Mouse (Mus musculus) heart, embryonic 15.5 days (tissue): ENCODE results near the gene Sat2. TPM values are rescaled to one million over a fixed set of nuclear protein-coding genes. Genes with fewer than 3 reads are reported as not detected.
"Not testable (repeated sequence)": the region's sequence is repeated elsewhere in the genome, so short reads cannot be mapped to it uniquely, and the experiment has no call there.

ENCODE experiments used
- ATAC-seq: fragments of 200-750 bp; cut with Nextera tagmentation; replicated peaks from 2 replicates; pipeline ENCODE4 v1.8.0; 2017; ENCODE audit warnings: low read depth, moderate TSS enrichment; ENCODE audit not compliant: insufficient number of reproducible peaks, insufficient read depth, low FRiP score
- H3K27ac ChIP-seq: fragments of 300-500 bp; sonication (generic); 2 replicates; pipeline ENCODE4 v1.5.1; 2015; ENCODE audit warnings: mild to moderate bottlenecking, inconsistent platforms
- H3K27me3 ChIP-seq: fragments of 300-500 bp; sonication (generic); 2 replicates; pipeline ENCODE4 v1.6.1; 2015; ENCODE audit warnings: inconsistent platforms
- H3K36me3 ChIP-seq: fragments of 300-500 bp; sonication (generic); 2 replicates; pipeline ENCODE4 v1.6.1; 2015; ENCODE audit warnings: mild to moderate bottlenecking, inconsistent platforms
- H3K4me1 ChIP-seq: fragments of 300-500 bp; sonication (generic); replicated peaks from 2 replicates; pipeline ENCODE4 v1.6.1; 2015; ENCODE audit warnings: inconsistent platforms
- H3K4me2 ChIP-seq: fragments of 300-500 bp; sonication (generic); 2 replicates; pipeline ENCODE4 v1.6.1; 2015; ENCODE audit warnings: inconsistent platforms, mild to moderate bottlenecking, moderate library complexity
- H3K4me3 ChIP-seq: fragments of 300-500 bp; sonication (generic); 2 replicates; pipeline ENCODE4 v1.5.1; 2015; ENCODE audit warnings: mild to moderate bottlenecking, inconsistent platforms
- H3K9ac ChIP-seq: fragments of 300-500 bp; sonication (generic); 2 replicates; pipeline ENCODE4 v1.6.1; 2015; ENCODE audit warnings: mild to moderate bottlenecking, inconsistent platforms
- H3K9me3 ChIP-seq: fragments of 300-500 bp; sonication (generic); replicated peaks from 2 replicates; pipeline ENCODE4 v1.6.1; 2016; ENCODE audit warnings: inconsistent platforms
- WGBS: fragments of 180-500 bp; shearing (Covaris S2); methylation state at CpG from one replicate; pipeline ENCODE4 v1.1.7; 2015; ENCODE audit warnings: mixed read lengths; 5-methylcytosine and 5-hydroxymethylcytosine counted together
- polyA plus RNA-seq: library from polyadenylated mRNA; unstranded; fragments of >200 nt; fragmentation: Nextera tagmentation; extraction: Ambion mirVana; gene quantifications from 2 replicates; pipeline ENCODE4 v1.2.1, GENCODE M21; 2015

The Sat2 gene
- polyA plus RNA-seq, 1 experiment from 2014 or later = 16.7 TPM

DNA sequence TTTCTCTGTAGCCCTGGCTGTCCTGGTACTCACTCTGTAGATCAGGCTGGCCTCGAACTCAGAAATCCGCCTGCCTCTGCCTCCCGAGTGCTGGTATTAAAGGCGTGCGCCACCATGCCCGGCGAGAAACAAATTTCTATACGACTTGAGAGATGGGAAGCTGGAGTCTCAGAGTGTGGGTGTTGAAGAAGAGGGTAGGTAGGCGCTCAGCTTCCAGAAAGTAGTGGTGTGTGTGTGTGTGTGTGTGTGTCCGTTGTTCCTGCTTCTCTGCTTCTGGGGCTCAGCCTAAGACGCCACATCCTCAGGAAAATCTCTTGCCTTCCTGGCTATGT lies 7.6 kb upstream of the Sat2 start:
- 0 out of 2 replicates have a peak, but pooled peaks cover 11% of the 10 kb centered on the region for H3K27me3 ChIP-seq
- ATAC-seq, H3K9me3 ChIP-seq, H3K9ac ChIP-seq, H3K4me1 ChIP-seq, H3K27ac ChIP-seq, H3K36me3 ChIP-seq: not testable (repeated sequence)
- WGBS = 43% methylated on average over 11 of the region's 11 CpGs
- H3K4me2 ChIP-seq = peak overlapping the region; percentile 44; the same call in 1 of the 2 replicates
- peak overlapping the region; percentile 18; the same call in 1 of the 2 replicates for H3K4me3 ChIP-seq

GRCm38 (mm10) chr11:69616781-69617180 lies 5.0 kb upstream of the Sat2 start:
- ATAC-seq = no peak
- Histone ChIP-seq H3K36me3 (no peaks in the 10 kb centered on the region), H3K9ac (no peak overlapping the region), H3K4me2 (no peak overlapping the region), H3K9me3 (no peaks in the 10 kb centered on the region), H3K27ac (no peak overlapping the region), H3K4me1 (peaks cover 8% of the 10 kb centered on the region), H3K27me3 (0 out of 2 replicates have a peak, but pooled peaks cover 11% of the 10 kb centered on the region), H3K4me3 (no peak overlapping the region)
- WGBS = 34% methylated on average over 10 of the region's 10 CpGs

GRCm38 (mm10) chr11:69617805-69618204 lies 4.0 kb upstream of the Sat2 start, which contains the start of gene Shbg:
Gene Shbg, minus strand, starts transcription at chr11:69617905.
- ATAC-seq = no peak
- WGBS = 56% methylated on average over 5 of the region's 5 CpGs
- Histone ChIP-seq H3K4me1 (peaks cover 14% of the 10 kb centered on the region), H3K9ac (no peak within 1 kb of the TSS), H3K36me3 (no peaks in the 10 kb centered on the region), H3K9me3 (no peaks in the 10 kb centered on the region), H3K4me3 (no peak within 1 kb of the TSS), H3K27ac (no peak within 1 kb of the TSS), H3K27me3 (0 out of 2 replicates have a peak, but pooled peaks cover 11% of the 10 kb centered on the region), H3K4me2 (no peak within 1 kb of the TSS)

GRCm38 (mm10) chr11:69620394-69621081 lies 1.3 kb upstream of the Sat2 start:
- Histone ChIP-seq H3K9ac (no peak overlapping the region), H3K36me3 (no peaks in the 10 kb centered on the region), H3K27ac (no peak overlapping the region), H3K4me3 (no peak overlapping the region), H3K4me1 (peaks cover 12% of the 10 kb centered on the region), H3K9me3 (no peaks in the 10 kb centered on the region), H3K4me2 (no peak overlapping the region), H3K27me3 (0 out of 2 replicates have a peak, but pooled peaks cover 3% of the 10 kb centered on the region)
- 61% methylated on average over 7 of the region's 7 CpGs for WGBS
- ATAC-seq = no peak

- Histone ChIP-seq H3K36me3 (no peaks in the 10 kb centered on the region), H3K27ac (peak overlapping the region; percentile 71), H3K9ac (peak overlapping the region; percentile 82), H3K4me2 (peak overlapping the region; percentile 86), H3K4me3 (peak overlapping the region; percentile 73), H3K27me3 (no peaks in the 10 kb centered on the region), H3K9me3 (no peaks in the 10 kb centered on the region), H3K4me1 (peaks cover 12% of the 10 kb centered on the region)
- no peak for ATAC-seq
- WGBS = 38% methylated on average over 6 of the region's 6 CpGs
Measured at GRCm38 (mm10) chr11:69622406-69622805, 582 bp downstream of the Sat2 start.

- H3K9me3 ChIP-seq = no peaks in the 10 kb centered on the region
- H3K4me2 ChIP-seq = no peak overlapping the region; the same call in 1 of the 2 replicates
- no peak for ATAC-seq
- no peaks in the 10 kb centered on the region for H3K27me3 ChIP-seq
- peaks cover 12% of the 10 kb centered on the region for H3K4me1 ChIP-seq
- no peak overlapping the region for H3K27ac ChIP-seq
- H3K36me3 ChIP-seq = no peaks in the 10 kb centered on the region
- H3K4me3 ChIP-seq = peak overlapping the region; percentile 73; the same call in 1 of the 2 replicates
- WGBS = 73% methylated on average over 4 of the region's 4 CpGs
- no peak overlapping the region for H3K9ac ChIP-seq
Measured at GRCm38 (mm10) chr11:69623006-69623405, 1.2 kb downstream of the Sat2 start.

- H3K4me3 ChIP-seq, H3K9ac ChIP-seq, ATAC-seq, H3K27ac ChIP-seq, H3K9me3 ChIP-seq, H3K36me3 ChIP-seq, H3K4me2 ChIP-seq, H3K27me3 ChIP-seq: not testable (repeated sequence)
- WGBS = 92% methylated on average over 2 of the region's 2 CpGs
- H3K4me1 ChIP-seq = peaks cover 12% of the 10 kb centered on the region
Measured at GRCm38 (mm10) chr11:69624339-69624738, 2.5 kb downstream of the Sat2 start.

GRCm38 (mm10) chr11:69628286-69628685 lies 6.5 kb downstream of the Sat2 start:
- Histone ChIP-seq H3K9ac (no peak overlapping the region), H3K27ac (no peak overlapping the region), H3K9me3 (no peaks in the 10 kb centered on the region), H3K27me3 (no peaks in the 10 kb centered on the region), H3K4me2 (no peak overlapping the region), H3K36me3 (no peaks in the 10 kb centered on the region), H3K4me3 (no peak overlapping the region), H3K4me1 (peaks cover 2% of the 10 kb centered on the region; the same call in 1 of the 2 replicates)
- ATAC-seq = no peak
- WGBS = 36% methylated on average over 6 of the region's 6 CpGs

DNA sequence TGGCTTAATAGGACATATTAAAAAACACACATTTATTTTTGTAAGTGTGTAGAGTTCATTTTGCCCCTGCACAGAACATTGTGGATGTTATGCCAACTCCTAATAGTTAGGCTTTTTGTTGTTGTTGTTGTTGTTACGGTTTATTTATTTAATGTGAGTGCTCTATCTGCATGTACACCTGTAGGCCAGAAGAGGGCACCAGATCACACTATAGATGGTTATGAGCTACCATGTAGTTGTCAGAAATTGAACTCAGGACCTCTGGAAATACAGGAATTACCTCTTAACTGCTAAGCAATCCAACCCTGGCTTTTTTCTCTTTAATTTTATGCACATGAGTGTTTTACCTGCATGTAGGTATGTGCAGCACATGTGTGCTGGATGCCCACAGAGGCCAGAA lies 8.0 kb downstream of the Sat2 start:
- ATAC-seq = no peak
- Histone ChIP-seq H3K36me3 (no peaks in the 10 kb centered on the region), H3K9ac (no peak overlapping the region), H3K4me3 (no peak overlapping the region), H3K4me1 (peaks cover 12% of the 10 kb centered on the region), H3K9me3 (no peaks in the 10 kb centered on the region), H3K27ac (no peak overlapping the region), H3K27me3 (no peaks in the 10 kb centered on the region), H3K4me2 (no peak overlapping the region)
- 60% methylated on average over 1 of the region's 1 CpGs for WGBS

DNA sequence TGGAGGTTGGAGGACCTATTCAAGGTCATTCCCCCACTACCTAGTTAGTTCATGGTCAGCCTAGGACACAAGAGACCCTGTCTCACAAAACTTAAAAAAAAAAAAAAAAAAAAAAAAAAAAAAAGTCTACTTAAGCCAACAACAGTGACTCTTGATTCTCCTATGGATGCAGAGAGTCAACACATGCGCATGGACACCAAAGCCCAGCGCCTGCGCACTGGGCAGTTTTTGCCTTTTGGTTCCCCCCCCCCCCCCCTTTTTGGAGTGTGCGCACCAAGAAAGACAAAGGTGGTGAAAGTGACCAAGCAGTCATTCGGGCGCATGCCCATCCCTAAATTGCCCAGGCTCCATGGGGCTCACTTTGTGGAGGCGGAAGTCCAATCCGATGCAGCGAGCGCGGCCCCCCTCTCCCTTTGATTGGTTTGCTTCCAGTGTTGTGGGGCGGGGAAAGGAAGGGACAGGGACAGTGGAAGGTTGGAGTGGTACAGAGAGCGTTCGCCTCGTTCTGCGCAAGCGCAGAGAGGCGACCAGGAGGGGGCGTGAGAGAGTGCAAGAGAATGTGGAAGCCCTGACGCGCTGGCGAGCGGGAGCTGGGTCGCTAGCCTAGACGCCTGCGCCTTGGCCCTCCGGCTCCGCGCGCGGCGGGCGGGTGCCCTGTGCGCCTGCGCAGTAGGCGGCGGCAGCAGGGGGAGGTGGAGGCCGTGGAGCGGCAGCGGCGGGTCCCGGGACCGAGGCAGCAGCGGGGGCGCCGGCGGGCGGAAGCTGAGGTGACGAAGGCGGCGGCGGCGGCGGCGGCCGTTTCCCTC lies 10.7 kb downstream of the Sat2 start, which contains the start of gene Fxr2:
Gene Fxr2 (plus strand): TSS at position 707 of the 806 bp plus-strand sequence.
- WGBS = under 1% methylated on average over 52 of the region's 56 CpGs
- Histone ChIP-seq H3K4me1 (peaks cover 21% of the 10 kb centered on the region), H3K27me3 (no peaks in the 10 kb centered on the region), H3K36me3 (0 out of 2 replicates have a peak, but pooled peaks cover 4% of the 10 kb centered on the region), H3K4me3 (peak within 1 kb of the TSS; percentile 92), H3K9ac (peak within 1 kb of the TSS; percentile 89), H3K4me2 (peak within 1 kb of the TSS; percentile 65), H3K27ac (peak within 1 kb of the TSS; percentile 96), H3K9me3 (no peaks in the 10 kb centered on the region)
- ATAC-seq = peak; percentile 99

DNA sequence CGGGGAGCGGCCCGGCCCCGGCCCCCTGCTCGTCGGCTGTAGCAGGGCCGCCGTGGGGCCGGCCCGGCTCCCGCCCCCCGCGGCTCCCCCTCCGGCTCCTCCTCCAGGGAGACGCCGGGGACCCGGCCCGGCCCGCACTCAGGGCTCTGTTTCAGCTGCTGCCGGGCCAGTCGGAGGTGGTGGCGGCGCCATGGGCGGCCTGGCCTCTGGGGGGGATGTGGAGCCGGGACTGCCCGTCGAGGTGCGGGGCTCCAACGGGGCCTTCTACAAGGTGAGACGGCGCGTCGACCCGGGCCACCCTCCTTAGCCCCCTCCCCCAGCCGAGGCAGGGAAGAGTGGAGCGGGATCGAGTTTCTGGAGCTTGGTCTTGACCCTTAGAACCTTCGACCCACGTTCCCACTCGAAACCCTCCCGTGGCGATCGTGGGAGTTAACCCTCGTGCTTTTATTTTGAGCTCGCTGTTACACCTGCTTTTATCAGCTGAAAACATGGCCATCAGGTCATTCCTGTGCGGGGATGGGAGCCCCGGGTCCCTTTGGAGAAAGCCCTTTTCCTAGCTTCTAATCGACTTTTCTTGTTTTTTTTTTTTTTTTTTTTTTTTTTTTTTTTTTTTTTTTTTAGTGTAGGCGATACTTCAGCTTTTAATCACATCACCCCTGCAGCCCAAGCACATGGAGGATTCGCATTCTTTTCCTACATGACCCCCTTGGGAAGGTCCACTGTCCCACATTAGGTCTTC lies 11.5 kb downstream of the Sat2 start:
- H3K9ac ChIP-seq = peak overlapping the region; percentile 89
- H3K27ac ChIP-seq = peak overlapping the region; percentile 96
- ATAC-seq = peak; percentile 56
- H3K36me3 ChIP-seq = 0 out of 2 replicates have a peak, but pooled peaks cover 4% of the 10 kb centered on the region
- peak overlapping the region; percentile 65 for H3K4me2 ChIP-seq
- H3K4me3 ChIP-seq = peak overlapping the region; percentile 92
- H3K9me3 ChIP-seq = no peaks in the 10 kb centered on the region
- peaks cover 21% of the 10 kb centered on the region for H3K4me1 ChIP-seq
- H3K27me3 ChIP-seq = no peaks in the 10 kb centered on the region
- under 1% methylated on average over 36 of the region's 50 CpGs for WGBS
